Mouse (Mus musculus) forebrain, postnatal 0 days (tissue): ENCODE results near the gene Kdm4a. TPM values are rescaled to one million over a fixed set of nuclear protein-coding genes. Genes with fewer than 3 reads are reported as not detected.

ENCODE experiments used
- ATAC-seq: fragments of 200-750 bp; cut with Nextera tagmentation; 2 replicates; pipeline ENCODE4 v1.8.0; 2017; ENCODE audit warnings: mild to moderate bottlenecking, moderate library complexity
- DNase-seq: peaks from one replicate; pipeline ENCODE4 v3.0.0-alpha.2; 2015
- H3K27ac ChIP-seq: fragments of 300-500 bp; sonication (generic); 2 replicates; pipeline ENCODE4 v1.5.1; 2014; ENCODE audit warnings: low read depth, mild to moderate bottlenecking, antibody characterized with exemption, low read length, moderate library complexity, mixed read lengths
- H3K27me3 ChIP-seq: fragments of 300-500 bp; sonication (generic); 2 replicates; pipeline ENCODE4 v1.6.1; 2014; ENCODE audit warnings: mild to moderate bottlenecking, low read length, mixed read lengths; ENCODE audit not compliant: insufficient read depth
- H3K36me3 ChIP-seq: fragments of 300-500 bp; sonication (generic); 2 replicates; pipeline ENCODE4 v1.6.1; 2014; ENCODE audit warnings: mild to moderate bottlenecking, moderate library complexity; ENCODE audit not compliant: insufficient read depth
- H3K4me1 ChIP-seq: fragments of 300-500 bp; sonication (generic); 2 replicates; pipeline ENCODE4 v1.6.1; 2014; ENCODE audit warnings: antibody characterized with exemption; ENCODE audit not compliant: insufficient read depth
- H3K4me2 ChIP-seq: fragments of 300-500 bp; sonication (generic); 2 replicates; pipeline ENCODE4 v1.6.1; 2014; ENCODE audit warnings: low read depth, mild to moderate bottlenecking, moderate library complexity
- H3K4me3 ChIP-seq: fragments of 300-500 bp; sonication (generic); 2 replicates; pipeline ENCODE4 v1.5.1; 2014; ENCODE audit warnings: low read depth, low read length, mixed read lengths
- H3K9ac ChIP-seq: fragments of 300-500 bp; sonication (generic); 2 replicates; pipeline ENCODE4 v1.6.1; 2014; ENCODE audit warnings: mild to moderate bottlenecking
- H3K9me3 ChIP-seq: fragments of 300-500 bp; sonication (generic); 2 replicates; pipeline ENCODE4 v1.6.1; 2016; ENCODE audit warnings: low read length
- CTCF ChIP-seq: sonication (generic); IDR thresholded peaks from 2 replicates; pipeline ENCODE4 v1.5.1; 2016; ENCODE audit warnings: antibody characterized with exemption, control low read depth, low read depth
- WGBS: fragments of 180-500 bp; shearing (Covaris S2); extraction: QIAGEN DNeasy Blood & Tissue Kit; methylation state at CpG from one replicate; pipeline ENCODE4 v1.1.7; 2014; 5-methylcytosine and 5-hydroxymethylcytosine counted together
- polyA plus RNA-seq: library from polyadenylated mRNA; unstranded; fragments of >200 nt; fragmentation: Nextera tagmentation; extraction: Ambion mirVana; gene quantifications from 2 replicates; pipeline ENCODE4 v1.2.1, GENCODE M21; 2015
- total RNA-seq: library from RNA; depleted of rRNA; stranded (reverse); fragments of >200 nt; gene quantifications from 2 replicates; pipeline ENCODE4 v1.2.3, GENCODE M21; 2014

Gene Kdm4a
- total and polyA plus RNA-seq, 2 experiments from 2014 or later = 39.0 to 122 TPM

DNA sequence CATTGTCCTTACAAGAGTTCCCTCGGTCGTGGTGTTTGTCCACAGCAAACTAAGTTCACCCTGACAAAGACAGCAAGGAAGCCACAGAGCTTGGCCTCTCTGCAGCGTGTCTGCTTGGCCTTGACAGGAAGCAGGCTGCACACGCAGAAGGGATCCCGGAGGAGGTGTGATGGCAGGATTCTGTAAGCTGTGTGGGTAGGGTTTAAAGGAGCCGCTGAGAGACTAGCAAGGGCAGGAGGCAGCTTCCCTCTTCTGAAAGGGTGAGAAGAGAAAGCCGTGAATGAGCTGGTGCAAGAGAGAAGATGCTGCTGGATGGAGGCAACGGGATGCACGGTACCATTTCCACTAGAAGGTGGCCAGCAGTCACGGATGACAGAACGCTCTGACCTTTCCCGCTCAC, 67.2 kb downstream of the Kdm4a start:
- TF ChIP-seq CTCF = no peak
- no peak for DNase-seq
- H3K4me3 ChIP-seq = no peak overlapping the region
- no peaks in the 10 kb centered on the region for H3K9me3 ChIP-seq
- ATAC-seq = no peak
- H3K9ac ChIP-seq = no peak overlapping the region
- no peaks in the 10 kb centered on the region for H3K36me3 ChIP-seq
- H3K4me2 ChIP-seq = no peak overlapping the region
- 87% methylated on average over 12 of the region's 12 CpGs for WGBS
- no peaks in the 10 kb centered on the region for H3K4me1 ChIP-seq
- H3K27ac ChIP-seq = no peak overlapping the region
- H3K27me3 ChIP-seq = no peaks in the 10 kb centered on the region

GRCm38 (mm10) chr4:118109649-118110048, 70.2 kb downstream of the Kdm4a start:
- H3K36me3 ChIP-seq = no peaks in the 10 kb centered on the region
- DNase-seq (no peak), ATAC-seq (no peak)
- H3K4me3 ChIP-seq = no peak overlapping the region
- H3K27ac ChIP-seq = no peak overlapping the region
- H3K27me3 ChIP-seq = no peaks in the 10 kb centered on the region
- H3K9ac ChIP-seq = no peak overlapping the region
- 93% methylated on average over 13 of the region's 13 CpGs for WGBS
- no peaks in the 10 kb centered on the region for H3K4me1 ChIP-seq
- no peaks in the 10 kb centered on the region for H3K9me3 ChIP-seq
- no peak overlapping the region for H3K4me2 ChIP-seq
- TF ChIP-seq CTCF = no peak

GRCm38 (mm10) chr4:118108779-118109178, 71.1 kb downstream of the Kdm4a start:
- Histone ChIP-seq H3K9ac (no peak overlapping the region), H3K4me1 (no peaks in the 10 kb centered on the region), H3K27me3 (no peaks in the 10 kb centered on the region), H3K4me2 (no peak overlapping the region), H3K36me3 (no peaks in the 10 kb centered on the region), H3K4me3 (no peak overlapping the region), H3K9me3 (no peaks in the 10 kb centered on the region), H3K27ac (no peak overlapping the region)
- WGBS = 83% methylated on average over 7 of the region's 7 CpGs
- DNase-seq (no peak), ATAC-seq (no peak)
- TF ChIP-seq CTCF = no peak

DNA sequence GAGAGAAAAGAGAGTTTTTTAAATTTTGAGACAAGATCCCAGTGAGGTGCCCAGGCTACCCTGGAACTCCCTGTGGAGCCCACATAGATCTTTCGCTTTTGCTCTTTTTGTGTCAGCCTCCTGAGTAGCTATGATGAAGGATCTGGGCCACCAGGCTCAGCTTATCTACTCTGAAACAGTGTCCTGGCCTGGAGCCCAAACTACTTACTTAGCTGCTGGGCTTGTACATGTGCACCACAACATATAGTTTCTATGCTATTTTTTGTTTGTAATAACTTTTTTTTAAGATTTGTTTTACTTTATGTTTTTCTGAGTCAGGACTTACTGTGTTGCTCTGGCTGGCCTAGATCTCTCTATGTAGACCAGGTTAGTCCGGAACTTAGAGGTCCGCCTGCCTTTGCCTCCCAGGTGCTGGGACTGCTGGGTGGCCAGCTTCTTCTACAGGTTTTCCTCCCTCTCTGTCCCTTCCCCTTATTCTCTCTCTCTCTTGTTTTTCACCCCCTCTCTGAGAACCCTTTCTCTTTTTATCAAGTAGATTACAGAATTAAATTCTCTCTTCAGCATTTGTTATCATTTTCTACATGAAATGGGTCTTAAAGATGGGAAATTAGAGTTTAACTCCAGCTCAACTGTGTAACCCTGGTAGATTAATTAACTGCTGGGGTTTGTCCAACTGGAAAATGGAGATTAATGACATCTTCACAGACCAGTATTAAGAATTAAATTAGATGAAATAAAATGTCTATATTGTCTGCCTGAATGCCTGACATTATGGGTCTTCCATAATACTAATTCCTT, 74.4 kb downstream of the Kdm4a start:
- Histone ChIP-seq H3K9ac (no peak overlapping the region), H3K27me3 (no peaks in the 10 kb centered on the region), H3K36me3 (no peaks in the 10 kb centered on the region), H3K27ac (no peak overlapping the region), H3K4me2 (no peak overlapping the region), H3K4me1 (no peaks in the 10 kb centered on the region), H3K9me3 (no peaks in the 10 kb centered on the region), H3K4me3 (no peak overlapping the region)
- no peak for DNase-seq
- no peak for ATAC-seq
- 97% methylated on average over 3 of the region's 3 CpGs for WGBS
- no peak for TF ChIP-seq CTCF

- Histone ChIP-seq H3K4me3 (no peak overlapping the region), H3K9ac (no peak overlapping the region), H3K27ac (no peak overlapping the region), H3K27me3 (no peaks in the 10 kb centered on the region), H3K4me1 (no peaks in the 10 kb centered on the region), H3K36me3 (no peaks in the 10 kb centered on the region), H3K4me2 (no peak overlapping the region), H3K9me3 (no peaks in the 10 kb centered on the region)
- WGBS = 85% methylated on average over 8 of the region's 8 CpGs
- ATAC-seq (no peak), DNase-seq (no peak)
- no peak for TF ChIP-seq CTCF
These were observed 76.5 kb downstream of the Kdm4a start for GRCm38 (mm10) chr4:118103280-118103830.

- WGBS = 81% methylated on average over 6 of the region's 6 CpGs
- no peak for ATAC-seq
- no peaks in the 10 kb centered on the region for H3K36me3 ChIP-seq
- TF ChIP-seq CTCF = no peak
- no peak overlapping the region for H3K9ac ChIP-seq
- DNase-seq = no peak
- H3K4me2 ChIP-seq = no peak overlapping the region
- no peaks in the 10 kb centered on the region for H3K4me1 ChIP-seq
- H3K9me3 ChIP-seq = no peaks in the 10 kb centered on the region
- no peaks in the 10 kb centered on the region for H3K27me3 ChIP-seq
- no peak overlapping the region for H3K27ac ChIP-seq
- H3K4me3 ChIP-seq = no peak overlapping the region
These were observed 78.3 kb downstream of the Kdm4a start for GRCm38 (mm10) chr4:118101497-118101896.

- Histone ChIP-seq H3K9me3 (no peaks in the 10 kb centered on the region), H3K27ac (no peak overlapping the region), H3K4me1 (no peaks in the 10 kb centered on the region), H3K36me3 (no peaks in the 10 kb centered on the region), H3K4me3 (no peak overlapping the region), H3K27me3 (no peaks in the 10 kb centered on the region), H3K9ac (no peak overlapping the region), H3K4me2 (no peak overlapping the region)
- DNase-seq (no peak), ATAC-seq (no peak)
- no peak for TF ChIP-seq CTCF
- WGBS = 84% methylated on average over 8 of the region's 8 CpGs
These were observed 80.0 kb downstream of the Kdm4a start for GRCm38 (mm10) chr4:118099637-118100364.
